In the genomic region with DNA sequence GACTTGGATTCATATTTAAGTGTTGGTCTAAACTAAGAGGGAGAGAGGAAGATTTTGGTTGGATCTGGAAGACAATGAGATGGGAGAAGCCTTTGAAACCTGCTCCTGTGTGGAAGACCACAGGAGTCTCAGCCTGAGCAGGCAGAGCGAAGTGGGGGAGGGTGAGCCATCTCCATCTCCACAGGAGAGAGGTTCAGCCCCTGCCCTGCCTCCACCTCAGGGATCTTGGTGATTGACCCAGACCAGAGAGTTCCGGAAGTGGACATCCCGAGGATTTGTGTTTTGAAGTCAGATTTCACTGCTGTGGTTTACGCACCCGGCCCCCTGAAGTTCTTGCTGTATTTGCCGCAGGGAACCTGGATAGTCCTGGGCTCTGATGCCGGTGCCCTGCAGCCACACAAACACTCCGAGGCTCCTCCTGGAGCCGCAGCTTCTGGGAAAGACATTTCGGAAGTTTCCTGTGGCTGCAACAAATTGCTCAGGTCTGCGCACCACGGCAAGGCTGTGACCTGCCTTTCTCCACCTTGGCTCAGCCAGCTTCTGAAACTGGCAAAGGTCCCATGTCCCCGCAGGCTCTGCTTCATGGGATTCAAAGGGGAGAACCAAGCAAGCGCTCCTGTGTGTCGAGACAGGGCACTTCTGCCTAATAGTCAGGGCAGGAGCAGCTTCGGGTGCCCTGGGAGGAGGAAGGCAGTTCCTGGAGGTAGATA, we compare ENCODE assay signal across 8 mouse cellular contexts.
DNase-seq lines count a peak whose midpoint lies in the region; ATAC-seq and TF ChIP-seq lines count a peak whose summit lies in the region.

No protein-coding gene starts in this region.

- H3K36me3 ChIP-seq in embryonic facial prominence, embryonic 13.5 days: no peaks in the 10 kb centered on the region
- no peaks in the 10 kb centered on the region for H3K36me3 ChIP-seq in hindbrain, embryonic 14.5 days (replicated peaks; ENCODE audit: control insufficient read depth, insufficient read depth)
- H3K36me3 ChIP-seq in limb, embryonic 15.5 days: no peaks in the 10 kb centered on the region

- intact Hi-C loops in left cerebral cortex, adult 2 months (cut with DNase I): no loop called here

- H3K4me2 ChIP-seq in embryonic facial prominence, embryonic 13.5 days: peak overlapping the region; percentile 55
- H3K4me2 ChIP-seq in hindbrain, embryonic 14.5 days (replicated peaks): peak overlapping the region; percentile 34
- H3K4me2 ChIP-seq in limb, embryonic 15.5 days: peak overlapping the region; percentile 40

- peaks cover 42% of the 10 kb centered on the region for H3K27me3 ChIP-seq in embryonic facial prominence, embryonic 13.5 days
- H3K27me3 ChIP-seq in hindbrain, embryonic 14.5 days (ENCODE audit: control insufficient read depth, insufficient read depth, low read length): 0 out of 2 replicates have a peak, but pooled peaks cover 4% of the 10 kb centered on the region
- peaks cover 7% of the 10 kb centered on the region; the same call in 1 of the 2 replicates for H3K27me3 ChIP-seq in limb, embryonic 15.5 days

- H3K27ac ChIP-seq in left cerebral cortex, adult 2 months: no peak overlapping the region
- H3K27ac ChIP-seq in embryonic facial prominence, embryonic 13.5 days: no peak overlapping the region
- no peak overlapping the region for H3K27ac ChIP-seq in hindbrain, embryonic 14.5 days
- H3K27ac ChIP-seq in limb, embryonic 15.5 days: no peak overlapping the region

- TF ChIP-seq CTCF in left cerebral cortex, adult 2 months (IDR thresholded peaks at IDR 0.05): no peak

- peaks cover 20% of the 10 kb centered on the region for H3K4me1 ChIP-seq in embryonic facial prominence, embryonic 13.5 days
- peaks cover 16% of the 10 kb centered on the region for H3K4me1 ChIP-seq in hindbrain, embryonic 14.5 days (replicated peaks; ENCODE audit: control insufficient read depth, insufficient read depth, low read length)
- H3K4me1 ChIP-seq in limb, embryonic 15.5 days: peaks cover 23% of the 10 kb centered on the region

- no peaks in the 10 kb centered on the region for H3K9me3 ChIP-seq in embryonic facial prominence, embryonic 13.5 days
- no peaks in the 10 kb centered on the region for H3K9me3 ChIP-seq in hindbrain, embryonic 14.5 days (ENCODE audit: control insufficient read depth, low read length)
- no peaks in the 10 kb centered on the region for H3K9me3 ChIP-seq in limb, embryonic 15.5 days

- no peak for DNase-seq in left cerebral cortex, adult 2 months (ENCODE audit: extremely low spot score in 1 of 2, low spot score in 2 of 2)
- no peak for DNase-seq in left cerebral cortex, adult 18-20 months (ENCODE audit: low spot score in 2 of 2)
- DNase-seq in hindbrain, embryonic 14.5 days (ENCODE audit: low spot score): no peak
- DNase-seq in urinary bladder, adult 18-20 months (ENCODE audit: low spot score in 2 of 2): no peak
- no peak for DNase-seq in left cerebral cortex, adult 11 months (ENCODE audit: low spot score)
- no peak for DNase-seq in layer of hippocampus, postnatal 14 days (ENCODE audit: low spot score in 2 of 2)

- peak overlapping the region; percentile 57 for H3K9ac ChIP-seq in embryonic facial prominence, embryonic 13.5 days
- no peak overlapping the region for H3K9ac ChIP-seq in hindbrain, embryonic 14.5 days
- H3K9ac ChIP-seq in limb, embryonic 15.5 days: no peak overlapping the region

- no peak for ATAC-seq in embryonic facial prominence, embryonic 13.5 days (ENCODE audit: insufficient number of reproducible peaks, insufficient read depth, low FRiP score, low TSS enrichment, low read depth)
- peak; percentile 22; the same call in 1 of the 2 replicates for ATAC-seq in hindbrain, embryonic 14.5 days (ENCODE audit: low FRiP score)
- no peak for ATAC-seq in limb, embryonic 15.5 days (ENCODE audit: insufficient number of reproducible peaks, low FRiP score, low TSS enrichment, low read depth)

- H3K4me3 ChIP-seq in left cerebral cortex, adult 2 months: peak overlapping the region; percentile 0; the same call in 1 of the 2 replicates
- peak overlapping the region; percentile 25 for H3K4me3 ChIP-seq in embryonic facial prominence, embryonic 13.5 days
- no peak overlapping the region for H3K4me3 ChIP-seq in hindbrain, embryonic 14.5 days (replicated peaks; ENCODE audit: low read length)
- H3K4me3 ChIP-seq in limb, embryonic 15.5 days: peak overlapping the region; percentile 16

- WGBS in embryonic facial prominence, embryonic 13.5 days: 6% methylated on average over 16 of the region's 16 CpGs
- WGBS in hindbrain, embryonic 14.5 days: 14% methylated on average over 16 of the region's 16 CpGs
- WGBS in limb, embryonic 15.5 days: 8% methylated on average over 16 of the region's 16 CpGs
